Mouse (Mus musculus) testis, postnatal 10 days (tissue): ENCODE results near the gene Catsper3.

Source experiments
- DNase-seq: peaks from one replicate; pipeline ENCODE4 v3.0.0; 2021; ENCODE audit warnings: low spot score

Gene Catsper3

GRCm38 (mm10) chr13:55852205-55852604, 67.8 kb downstream of the Catsper3 start:
- no peak for DNase-seq

GRCm38 (mm10) chr13:55855793-55856192, 71.4 kb downstream of the Catsper3 start:
- DNase-seq, result no peak

- no peak for DNase-seq
Measured at GRCm38 (mm10) chr13:55858463-55858862, 74.1 kb downstream of the Catsper3 start.
